Mouse (Mus musculus) forebrain, embryonic 11.5 days (tissue): ENCODE results near the gene Agr2. TPM values are rescaled to one million over a fixed set of nuclear protein-coding genes. Genes with fewer than 3 reads are reported as not detected.
A peak's percentile ranks its signal among the peaks of the same experiment; 100 is the strongest.

Source experiments
- ATAC-seq: fragments of 200-750 bp; cut with Nextera tagmentation; replicated peaks from 2 replicates; pipeline ENCODE4 v1.8.0; 2017; ENCODE audit warnings: moderate TSS enrichment; ENCODE audit not compliant: low FRiP score
- DNase-seq: peaks from one replicate; pipeline ENCODE4 v3.0.0-alpha.2; 2017; ENCODE audit warnings: low spot score
- H3K27ac ChIP-seq: fragments of 300-500 bp; sonication (generic); 2 replicates; pipeline ENCODE4 v1.5.1; 2014; ENCODE audit warnings: low read depth, low read length
- H3K27me3 ChIP-seq: fragments of 300-500 bp; sonication (generic); 2 replicates; pipeline ENCODE4 v1.6.1; 2014; ENCODE audit warnings: mild to moderate bottlenecking, low read length, mixed read lengths; ENCODE audit not compliant: control insufficient read depth, insufficient read depth
- H3K36me3 ChIP-seq: fragments of 300-500 bp; sonication (generic); 2 replicates; pipeline ENCODE4 v1.6.1; 2014; ENCODE audit warnings: mild to moderate bottlenecking, low read length, moderate library complexity, mixed read lengths; ENCODE audit not compliant: control insufficient read depth, insufficient read depth
- H3K4me1 ChIP-seq: fragments of 300-500 bp; sonication (generic); replicated peaks from 2 replicates; pipeline ENCODE4 v1.6.1; 2014; ENCODE audit warnings: low read length, mixed read lengths; ENCODE audit not compliant: control insufficient read depth, insufficient read depth
- H3K4me2 ChIP-seq: fragments of 300-500 bp; sonication (generic); 2 replicates; pipeline ENCODE4 v1.6.1; 2014; ENCODE audit warnings: low read depth, mild to moderate bottlenecking, low read length, moderate library complexity, mixed read lengths; ENCODE audit not compliant: severe bottlenecking
- H3K4me3 ChIP-seq: fragments of 300-500 bp; sonication (generic); 2 replicates; pipeline ENCODE4 v1.5.1; 2014; ENCODE audit warnings: low read depth, low read length
- H3K9ac ChIP-seq: fragments of 300-500 bp; sonication (generic); 2 replicates; pipeline ENCODE4 v1.6.1; 2014; ENCODE audit warnings: low read length
- H3K9me3 ChIP-seq: fragments of 300-500 bp; sonication (generic); 2 replicates; pipeline ENCODE4 v1.6.1; 2016; ENCODE audit warnings: low read length, mixed read lengths; ENCODE audit not compliant: control insufficient read depth
- WGBS: fragments of 180-500 bp; shearing (Covaris S2); extraction: QIAGEN DNeasy Blood & Tissue Kit; methylation state at CpG from one replicate; pipeline ENCODE4 v1.1.7; 2014; 5-methylcytosine and 5-hydroxymethylcytosine counted together
- polyA plus RNA-seq: library from polyadenylated mRNA; unstranded; fragments of >200 nt; fragmentation: Nextera tagmentation; extraction: Ambion mirVana; gene quantifications from 2 replicates; pipeline ENCODE4 v1.2.1, GENCODE M21; 2014

The Agr2 gene
- polyA plus RNA-seq, 1 experiment from 2014 or later = not detected

DNA sequence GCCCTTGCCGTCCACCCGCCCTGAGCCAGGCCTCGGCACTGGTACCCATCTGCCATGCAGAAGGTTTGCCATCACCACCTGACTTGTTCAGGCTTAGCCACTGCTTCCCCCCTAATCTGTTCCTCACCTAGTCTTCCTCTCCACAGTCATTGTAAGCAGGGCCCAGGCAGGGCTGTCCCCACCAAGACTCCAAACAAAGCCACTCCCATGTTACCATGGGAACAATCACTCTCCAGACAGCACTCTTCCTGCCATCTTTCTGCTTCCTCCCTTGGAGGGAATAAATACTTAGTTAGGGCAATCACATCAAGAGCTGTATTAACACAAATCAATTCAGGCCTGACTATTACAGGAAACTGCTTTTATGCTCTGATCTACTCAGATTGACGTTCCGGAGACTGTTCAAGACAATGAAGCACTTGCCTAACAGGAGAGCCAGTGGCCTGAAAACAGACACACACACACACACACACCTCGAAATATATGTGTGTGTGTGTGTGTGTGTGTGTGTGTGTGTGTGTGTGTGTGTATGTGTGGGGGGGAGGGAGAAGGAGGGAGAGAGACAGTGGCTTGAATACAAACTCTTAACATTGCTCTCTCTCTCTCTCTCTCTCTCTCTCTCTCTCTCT lies 10.9 kb upstream of the Agr2 start:
- Histone ChIP-seq H3K27me3 (no peaks in the 10 kb centered on the region), H3K9ac (no peak overlapping the region), H3K9me3 (no peaks in the 10 kb centered on the region), H3K4me2 (no peak overlapping the region), H3K4me3 (no peak overlapping the region), H3K27ac (no peak overlapping the region), H3K36me3 (no peaks in the 10 kb centered on the region), H3K4me1 (peaks cover 2% of the 10 kb centered on the region; the same call in 1 of the 2 replicates)
- WGBS = 42% methylated on average over 6 of the region's 6 CpGs
- ATAC-seq = peak; percentile 91
- DNase-seq = peak; percentile 53

DNA sequence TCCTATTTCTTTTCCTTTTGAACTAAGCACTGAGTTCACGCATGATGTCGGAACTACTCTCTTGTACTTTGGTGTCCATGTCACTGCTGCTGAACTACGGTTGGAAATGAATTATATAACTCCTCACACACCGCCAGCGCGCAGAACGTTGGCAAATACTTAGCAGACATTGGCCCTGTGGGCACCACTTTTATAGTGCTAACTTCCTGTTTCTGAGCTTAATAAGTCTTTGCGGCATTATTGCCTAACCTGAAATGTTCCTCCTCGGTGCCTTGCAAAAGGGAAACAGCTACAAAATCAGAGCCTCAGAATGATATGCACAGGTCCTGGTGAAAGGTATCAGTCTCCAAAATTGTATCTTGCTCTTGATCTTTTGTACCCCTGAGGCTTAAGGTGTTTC lies 9.2 kb upstream of the Agr2 start:
- Histone ChIP-seq H3K4me1 (peaks cover 2% of the 10 kb centered on the region; the same call in 1 of the 2 replicates), H3K9me3 (no peaks in the 10 kb centered on the region), H3K4me2 (no peak overlapping the region), H3K27me3 (no peaks in the 10 kb centered on the region), H3K4me3 (no peak overlapping the region), H3K9ac (no peak overlapping the region), H3K36me3 (no peaks in the 10 kb centered on the region), H3K27ac (no peak overlapping the region)
- no peak for DNase-seq
- 94% methylated on average over 9 of the region's 9 CpGs for WGBS
- no peak for ATAC-seq

DNA sequence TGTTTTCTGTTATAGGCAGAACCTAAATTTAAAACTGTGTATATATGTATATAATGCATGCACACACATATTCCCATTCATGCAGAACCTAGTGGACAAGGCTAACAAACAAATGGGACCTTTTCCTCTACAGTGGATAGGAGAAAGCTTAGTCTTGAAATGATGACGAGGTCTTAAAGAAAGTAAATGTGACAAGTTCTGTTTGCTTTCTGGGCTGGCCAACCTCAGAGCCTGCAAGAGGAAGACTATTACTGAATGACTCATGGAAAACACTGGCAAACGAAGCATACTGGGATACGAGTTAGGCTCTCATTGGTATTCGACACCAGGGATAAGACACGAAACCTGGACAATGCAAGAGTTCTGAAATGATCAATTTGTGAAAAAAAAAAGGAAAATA lies 8.0 kb upstream of the Agr2 start:
- WGBS = 85% methylated on average over 5 of the region's 5 CpGs

DNA sequence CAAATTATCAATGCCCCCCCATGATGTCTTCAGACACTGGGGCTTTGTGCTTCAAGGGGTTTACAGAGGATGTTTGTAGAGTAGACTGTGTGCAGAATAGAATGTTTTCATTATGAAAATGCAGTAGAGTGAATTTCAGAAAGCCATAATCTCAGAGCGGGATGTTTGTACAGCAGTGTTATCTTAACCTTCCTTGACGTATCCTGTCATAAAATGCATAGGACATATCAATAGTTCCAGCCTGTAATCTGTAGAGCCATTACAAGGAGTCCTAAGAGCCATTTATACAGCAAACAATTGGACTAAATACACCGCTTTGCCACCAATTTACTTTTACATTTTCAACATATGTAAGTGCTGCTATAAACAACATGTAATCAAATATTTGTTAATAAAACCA lies 876 bp downstream of the Agr2 start:
- no peaks in the 10 kb centered on the region for H3K36me3 ChIP-seq
- H3K9ac ChIP-seq = no peak overlapping the region
- no peak overlapping the region for H3K4me3 ChIP-seq
- DNase-seq (no peak), ATAC-seq (no peak)
- H3K9me3 ChIP-seq = no peaks in the 10 kb centered on the region
- H3K4me1 ChIP-seq = no peaks in the 10 kb centered on the region
- H3K27ac ChIP-seq = no peak overlapping the region
- 83% methylated on average over 3 of the region's 3 CpGs for WGBS
- no peaks in the 10 kb centered on the region for H3K27me3 ChIP-seq
- H3K4me2 ChIP-seq = no peak overlapping the region

More for the DNA sequence above, 8.0 kb upstream of the Agr2 start:
- H3K4me3 ChIP-seq = no peak overlapping the region
- H3K27me3 ChIP-seq = no peaks in the 10 kb centered on the region
- DNase-seq = no peak
- H3K27ac ChIP-seq = no peak overlapping the region
- H3K36me3 ChIP-seq = no peaks in the 10 kb centered on the region
- no peaks in the 10 kb centered on the region for H3K9me3 ChIP-seq
- H3K4me2 ChIP-seq = no peak overlapping the region
- H3K9ac ChIP-seq = no peak overlapping the region
- peaks cover 2% of the 10 kb centered on the region; the same call in 1 of the 2 replicates for H3K4me1 ChIP-seq
- ATAC-seq = no peak

DNA sequence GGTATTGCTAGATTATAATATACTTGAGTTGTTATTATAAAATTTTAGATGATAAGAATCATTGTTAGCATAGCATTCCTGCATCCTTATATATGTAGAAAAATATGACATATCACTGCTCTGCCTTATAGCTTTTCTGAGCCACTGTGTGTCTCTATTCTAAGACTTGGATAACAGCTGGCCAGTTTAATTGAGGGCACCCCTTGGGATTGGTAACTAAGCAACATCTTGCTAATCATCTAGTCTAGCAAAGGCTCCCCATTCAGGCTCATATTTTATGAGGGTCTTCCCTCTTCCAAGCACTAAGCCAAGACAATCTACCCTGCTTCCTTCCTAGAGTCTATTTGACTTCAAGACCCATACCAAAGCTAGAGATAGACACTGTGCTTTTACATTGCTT lies 1.4 kb downstream of the Agr2 start:
- no peak for ATAC-seq
- Histone ChIP-seq H3K9ac (no peak overlapping the region), H3K4me1 (no peaks in the 10 kb centered on the region), H3K27ac (no peak overlapping the region), H3K27me3 (no peaks in the 10 kb centered on the region), H3K4me3 (no peak overlapping the region), H3K36me3 (no peaks in the 10 kb centered on the region), H3K9me3 (no peaks in the 10 kb centered on the region), H3K4me2 (no peak overlapping the region)
- DNase-seq = no peak

DNA sequence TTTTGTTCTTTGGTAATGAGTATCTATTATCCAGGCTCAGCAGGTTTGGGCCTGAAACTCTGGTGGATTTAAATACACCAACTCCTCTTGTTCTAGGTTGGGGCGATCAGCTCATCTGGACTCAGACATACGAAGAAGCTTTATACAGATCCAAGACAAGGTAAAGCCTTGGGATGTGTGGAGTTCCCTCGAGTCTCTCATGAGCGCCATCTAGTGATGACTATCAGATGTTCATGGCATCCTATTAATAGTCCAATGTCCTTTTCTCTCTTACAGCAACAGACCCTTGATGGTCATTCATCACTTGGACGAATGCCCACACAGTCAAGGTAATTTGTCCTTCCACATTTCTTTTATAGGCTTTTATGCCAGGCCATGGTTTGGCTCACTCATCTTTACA lies 3.1 kb downstream of the Agr2 start:
- ATAC-seq (peak; percentile 72), DNase-seq (no peak)
- H3K4me1 ChIP-seq = no peaks in the 10 kb centered on the region
- no peak overlapping the region for H3K4me3 ChIP-seq
- H3K9me3 ChIP-seq = no peaks in the 10 kb centered on the region
- no peaks in the 10 kb centered on the region for H3K27me3 ChIP-seq
- no peak overlapping the region for H3K9ac ChIP-seq
- H3K27ac ChIP-seq = no peak overlapping the region
- no peak overlapping the region for H3K4me2 ChIP-seq
- no peaks in the 10 kb centered on the region for H3K36me3 ChIP-seq
- 31% methylated on average over 5 of the region's 5 CpGs for WGBS

DNA sequence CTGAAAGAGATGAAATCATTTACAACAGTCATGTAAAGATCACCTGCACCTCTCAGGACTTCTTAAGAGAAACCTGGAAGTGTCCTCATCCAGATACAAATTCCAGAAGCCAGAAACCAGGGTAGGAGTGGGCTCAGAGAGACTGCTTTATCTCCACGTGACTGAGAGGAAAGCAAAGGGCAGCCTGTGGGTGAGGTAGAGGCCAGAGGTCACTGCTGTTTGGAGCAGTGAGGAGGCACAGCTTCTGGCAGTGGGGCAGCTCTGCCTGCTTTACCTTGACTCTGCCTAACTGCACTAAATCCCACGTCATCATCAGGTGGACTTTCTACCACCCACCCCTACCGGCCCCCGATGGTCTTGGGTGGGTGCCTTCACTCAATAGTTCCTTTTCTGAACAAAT lies 12.0 kb downstream of the Agr2 start:
- no peak for DNase-seq
- no peak overlapping the region for H3K4me3 ChIP-seq
- no peaks in the 10 kb centered on the region for H3K36me3 ChIP-seq
- 73% methylated on average over 4 of the region's 4 CpGs for WGBS
- ATAC-seq = no peak
- no peaks in the 10 kb centered on the region for H3K27me3 ChIP-seq
- H3K9ac ChIP-seq = no peak overlapping the region
- no peaks in the 10 kb centered on the region; the same call in 1 of the 2 replicates for H3K4me1 ChIP-seq
- no peak overlapping the region for H3K27ac ChIP-seq
- H3K9me3 ChIP-seq = no peaks in the 10 kb centered on the region
- H3K4me2 ChIP-seq = no peak overlapping the region

DNA sequence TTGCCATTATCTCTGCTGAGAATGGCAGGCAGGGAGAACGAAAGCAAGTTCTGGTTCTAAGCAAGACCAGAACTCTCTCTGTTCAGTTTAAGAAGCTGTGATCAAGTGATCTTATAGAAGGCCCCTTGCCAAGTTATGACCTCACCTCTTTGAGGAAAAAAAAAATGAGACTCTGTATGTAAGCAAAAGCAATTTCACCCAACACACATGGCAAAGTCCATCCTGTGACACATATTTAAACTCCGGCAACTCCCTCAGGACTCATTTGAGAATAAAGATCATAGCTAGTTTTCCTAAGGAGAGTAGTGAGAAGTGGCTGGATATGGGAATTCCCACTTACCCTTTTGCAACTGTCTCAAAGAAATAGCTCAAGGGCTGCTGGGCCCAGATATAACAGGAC lies 14.9 kb downstream of the Agr2 start:
- no peak overlapping the region for H3K9ac ChIP-seq
- no peaks in the 10 kb centered on the region for H3K27me3 ChIP-seq
- 84% methylated on average over 2 of the region's 2 CpGs for WGBS
- H3K4me2 ChIP-seq = no peak overlapping the region
- no peak for ATAC-seq
- DNase-seq = no peak
- H3K4me1 ChIP-seq = no peaks in the 10 kb centered on the region
- no peaks in the 10 kb centered on the region for H3K36me3 ChIP-seq
- no peaks in the 10 kb centered on the region for H3K9me3 ChIP-seq
- no peak overlapping the region for H3K27ac ChIP-seq
- H3K4me3 ChIP-seq = no peak overlapping the region

DNA sequence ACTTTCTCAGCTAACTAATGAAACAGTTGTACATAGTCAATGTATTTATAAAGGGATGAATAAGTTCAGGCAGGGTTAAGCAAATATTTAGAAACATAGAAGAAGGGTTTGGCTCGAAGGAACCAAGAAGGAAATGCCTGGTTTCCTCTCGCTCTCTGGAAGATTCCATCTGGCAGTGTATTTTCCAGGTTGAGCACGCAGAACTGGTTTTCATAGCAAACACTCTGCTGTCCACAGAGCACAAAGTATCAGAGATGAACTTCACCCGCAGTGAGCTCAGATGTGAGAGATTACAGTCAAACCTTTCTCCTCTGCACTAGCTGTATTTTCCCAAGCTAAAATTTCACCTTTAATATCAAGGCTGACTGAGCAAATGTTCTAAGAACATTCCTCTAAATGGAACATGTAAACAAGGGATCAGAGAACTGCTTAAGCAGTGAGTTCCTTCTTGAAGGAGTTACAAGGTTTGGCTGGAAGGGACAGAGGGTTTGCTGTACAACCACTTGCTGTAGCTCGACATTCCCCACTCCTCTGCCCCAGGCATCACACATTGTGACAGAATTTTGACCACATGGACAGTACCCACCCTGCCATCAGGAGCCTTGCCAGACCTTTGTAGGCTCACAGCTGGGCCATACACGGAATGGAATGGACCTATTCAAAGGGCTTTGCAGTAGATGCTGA lies 15.8 kb downstream of the Agr2 start:
- H3K27me3 ChIP-seq = no peaks in the 10 kb centered on the region
- no peak overlapping the region for H3K4me2 ChIP-seq
- no peaks in the 10 kb centered on the region; the same call in 1 of the 2 replicates for H3K36me3 ChIP-seq
- H3K9me3 ChIP-seq = no peaks in the 10 kb centered on the region
- DNase-seq = no peak
- no peaks in the 10 kb centered on the region for H3K4me1 ChIP-seq
- H3K9ac ChIP-seq = no peak overlapping the region
- no peak overlapping the region for H3K4me3 ChIP-seq
- no peak for ATAC-seq
- WGBS = 83% methylated on average over 6 of the region's 6 CpGs
- H3K27ac ChIP-seq = no peak overlapping the region
